Mouse (Mus musculus) hindbrain, embryonic 15.5 days (tissue): Measurements from ENCODE around the gene Gm28042. TPM values are rescaled to one million over a fixed set of nuclear protein-coding genes. Genes with fewer than 3 reads are reported as not detected.

Source experiments
- ATAC-seq: fragments of 200-750 bp; cut with Nextera tagmentation; 2 replicates; pipeline ENCODE4 v1.8.0; 2017; ENCODE audit warnings: low read depth, moderate number of reproducible peaks, moderate TSS enrichment; ENCODE audit not compliant: low FRiP score
- H3K27ac ChIP-seq: fragments of 300-500 bp; sonication (generic); replicated peaks from 2 replicates; pipeline ENCODE4 v1.5.1; 2015; ENCODE audit warnings: mild to moderate bottlenecking, inconsistent platforms
- H3K27me3 ChIP-seq: fragments of 300-500 bp; sonication (generic); 2 replicates; pipeline ENCODE4 v1.6.1; 2015; ENCODE audit warnings: control low read depth, inconsistent platforms
- H3K36me3 ChIP-seq: fragments of 300-500 bp; sonication (generic); 2 replicates; pipeline ENCODE4 v1.6.1; 2015; ENCODE audit warnings: control low read depth, inconsistent platforms
- H3K4me1 ChIP-seq: fragments of 300-500 bp; sonication (generic); replicated peaks from 2 replicates; pipeline ENCODE4 v1.6.1; 2015; ENCODE audit warnings: control low read depth, inconsistent platforms
- H3K4me2 ChIP-seq: fragments of 300-500 bp; sonication (generic); 2 replicates; pipeline ENCODE4 v1.6.1; 2015; ENCODE audit warnings: moderate library complexity, mild to moderate bottlenecking, inconsistent platforms
- H3K4me3 ChIP-seq: fragments of 300-500 bp; sonication (generic); 2 replicates; pipeline ENCODE4 v1.5.1; 2015; ENCODE audit warnings: mild to moderate bottlenecking, inconsistent platforms
- H3K9ac ChIP-seq: fragments of 300-500 bp; sonication (generic); 2 replicates; pipeline ENCODE4 v1.6.1; 2015; ENCODE audit warnings: inconsistent platforms
- H3K9me3 ChIP-seq: fragments of 300-500 bp; sonication (generic); 2 replicates; pipeline ENCODE4 v1.6.1; 2016; ENCODE audit warnings: control low read depth, inconsistent platforms
- WGBS: fragments of 180-500 bp; shearing (Covaris S2); methylation state at CpG from one replicate; pipeline ENCODE4 v1.1.7; 2015; 5-methylcytosine and 5-hydroxymethylcytosine counted together
- polyA plus RNA-seq: library from polyadenylated mRNA; unstranded; fragments of >200 nt; fragmentation: Nextera tagmentation; extraction: Ambion mirVana; gene quantifications from 2 replicates; pipeline ENCODE4 v1.2.1, GENCODE M21; 2015

Gene Gm28042
- polyA plus RNA-seq, 1 experiment from 2014 or later = 4.8 TPM

DNA sequence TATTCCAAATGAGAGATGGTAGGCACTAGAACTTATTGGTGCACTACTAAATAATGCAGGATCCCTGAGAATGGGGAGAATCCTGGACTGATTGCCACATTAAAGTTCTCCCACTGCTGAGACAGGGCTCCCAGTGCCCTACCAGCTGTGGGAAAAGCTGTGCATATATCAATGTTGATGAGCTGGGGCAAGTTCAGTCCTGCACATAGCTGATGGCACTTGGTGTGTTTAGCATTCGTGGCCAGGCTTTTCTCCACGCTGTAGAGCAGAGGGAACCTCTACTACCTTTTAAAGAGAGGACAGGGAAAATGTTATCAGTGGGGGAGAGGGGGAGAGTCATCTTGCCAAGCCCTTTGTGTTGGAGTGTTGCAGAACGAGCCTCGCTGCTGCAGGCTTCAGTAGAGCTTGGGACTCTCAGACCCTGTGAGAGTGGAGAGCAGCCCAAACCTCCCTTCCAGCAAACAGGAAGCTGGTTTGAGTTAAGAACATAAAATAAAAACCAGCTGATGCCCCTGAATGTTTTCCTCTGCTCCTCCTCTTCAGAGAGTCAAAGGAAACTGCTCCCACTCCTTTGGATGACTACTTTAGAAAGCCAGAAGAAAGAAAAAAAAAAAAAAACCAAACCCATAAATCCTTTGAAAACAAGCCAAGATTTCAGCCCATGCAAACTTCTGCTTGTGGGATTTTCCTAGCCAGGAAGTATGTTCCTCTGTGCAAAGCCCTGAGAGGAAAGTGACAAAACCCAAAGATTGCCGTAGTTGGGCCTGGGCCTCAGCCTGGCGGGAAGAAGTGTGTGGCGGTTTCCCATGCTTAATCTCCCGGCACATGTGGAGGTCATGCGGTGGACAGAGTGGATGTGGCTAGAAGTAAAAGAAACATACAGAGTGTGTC, 31.7 kb upstream of the Gm28042 start:
- ATAC-seq = no peak
- no peaks in the 10 kb centered on the region for H3K27me3 ChIP-seq
- H3K27ac ChIP-seq = peak overlapping the region; percentile 68
- peaks cover 6% of the 10 kb centered on the region; the same call in 1 of the 2 replicates for H3K4me1 ChIP-seq
- H3K4me3 ChIP-seq = no peak overlapping the region
- H3K9ac ChIP-seq = no peak overlapping the region
- WGBS = 72% methylated on average over 9 of the region's 9 CpGs
- peaks cover 11% of the 10 kb centered on the region; the same call in 1 of the 2 replicates for H3K36me3 ChIP-seq
- no peaks in the 10 kb centered on the region for H3K9me3 ChIP-seq
- H3K4me2 ChIP-seq = no peak overlapping the region

DNA sequence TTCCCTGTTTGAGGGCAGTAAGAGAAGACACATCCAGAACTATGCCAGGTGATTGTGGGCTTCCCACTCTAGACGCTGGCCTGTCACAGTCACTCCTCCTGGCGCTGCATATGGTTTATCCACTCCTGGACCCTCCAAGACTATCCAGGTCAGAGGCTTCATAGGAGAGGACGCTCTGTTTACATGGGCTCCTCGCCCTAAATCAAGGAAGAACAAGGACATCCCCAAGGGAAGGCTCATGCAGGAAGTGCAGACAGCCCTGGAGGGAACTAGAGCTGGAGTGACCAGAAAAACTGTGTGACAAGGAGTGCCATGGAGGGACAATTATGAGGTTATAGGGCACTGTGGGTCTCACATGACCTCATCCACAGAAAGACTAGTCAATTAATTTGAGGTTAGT, 29.9 kb upstream of the Gm28042 start:
- Histone ChIP-seq H3K4me3 (no peak overlapping the region), H3K9ac (no peak overlapping the region), H3K4me1 (peaks cover 6% of the 10 kb centered on the region; the same call in 1 of the 2 replicates), H3K36me3 (peaks cover 14% of the 10 kb centered on the region; the same call in 1 of the 2 replicates), H3K9me3 (no peaks in the 10 kb centered on the region), H3K27ac (no peak overlapping the region), H3K27me3 (no peaks in the 10 kb centered on the region), H3K4me2 (no peak overlapping the region)
- no peak for ATAC-seq
- 84% methylated on average over 4 of the region's 4 CpGs for WGBS

DNA sequence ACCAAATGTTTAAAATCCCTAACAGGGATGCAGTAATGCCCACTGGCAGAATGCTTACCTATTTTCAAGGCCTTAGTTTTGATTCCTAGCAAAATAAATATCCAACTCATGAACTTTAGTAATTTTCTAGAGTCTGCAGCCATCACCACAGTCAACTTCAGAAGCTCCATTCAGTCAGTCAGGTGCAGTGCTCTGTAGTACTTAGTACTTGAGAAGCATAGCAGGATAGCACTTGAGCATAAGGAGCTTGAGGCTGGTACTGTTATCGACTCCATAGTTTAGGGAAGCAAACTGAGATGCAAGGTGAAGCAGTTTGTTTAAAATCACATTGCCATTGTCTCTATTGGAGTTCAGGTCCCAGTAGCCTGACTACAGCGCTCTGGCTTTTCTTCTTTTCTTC, 27.6 kb upstream of the Gm28042 start:
- no peaks in the 10 kb centered on the region for H3K27me3 ChIP-seq
- WGBS = 96% methylated on average over 2 of the region's 2 CpGs
- no peak overlapping the region for H3K4me2 ChIP-seq
- no peak overlapping the region for H3K27ac ChIP-seq
- peaks cover 6% of the 10 kb centered on the region; the same call in 1 of the 2 replicates for H3K4me1 ChIP-seq
- H3K36me3 ChIP-seq = peaks cover 14% of the 10 kb centered on the region; the same call in 1 of the 2 replicates
- H3K9me3 ChIP-seq = no peaks in the 10 kb centered on the region
- H3K4me3 ChIP-seq = no peak overlapping the region
- no peak overlapping the region for H3K9ac ChIP-seq
- ATAC-seq = no peak

DNA sequence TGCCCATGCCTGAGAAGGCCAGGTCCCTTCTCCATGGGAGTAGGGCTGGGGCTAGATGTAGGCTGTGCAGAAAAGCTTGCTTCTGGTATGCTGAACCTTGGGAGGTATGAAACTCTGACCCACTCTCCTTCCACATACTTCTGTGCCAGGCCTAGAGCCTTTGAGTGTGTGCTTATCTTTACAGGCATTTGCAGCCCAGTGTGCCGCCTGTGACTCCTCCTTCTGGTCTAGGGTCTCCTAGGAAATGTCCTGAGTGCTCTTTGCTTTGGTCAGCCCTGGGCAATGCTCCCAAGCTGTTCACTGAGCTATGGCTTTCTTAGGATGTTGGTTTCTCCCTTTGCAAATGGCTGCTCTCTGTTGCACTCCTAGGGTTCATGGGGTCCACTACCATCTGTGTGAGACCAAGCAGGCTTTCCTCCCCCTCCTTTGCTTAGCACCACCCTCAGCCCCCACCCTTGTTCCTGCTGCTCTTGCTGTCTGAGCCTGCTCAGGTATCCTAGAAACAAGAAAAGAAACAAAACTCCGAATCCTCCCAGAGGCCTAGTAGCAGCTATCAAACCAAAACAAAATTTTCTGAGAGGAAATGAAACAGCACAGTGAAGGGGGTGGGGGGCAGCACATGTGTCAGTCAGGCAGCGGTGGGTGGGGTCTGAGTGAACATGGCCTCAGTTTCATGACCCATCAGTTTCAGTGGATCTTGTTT, 26.3 kb upstream of the Gm28042 start:
- Histone ChIP-seq H3K36me3 (peaks cover 14% of the 10 kb centered on the region; the same call in 1 of the 2 replicates), H3K9me3 (no peaks in the 10 kb centered on the region), H3K27ac (peak overlapping the region; percentile 38; the same call in 1 of the 2 replicates), H3K4me1 (no peaks in the 10 kb centered on the region), H3K9ac (no peak overlapping the region), H3K4me3 (no peak overlapping the region), H3K27me3 (no peaks in the 10 kb centered on the region), H3K4me2 (no peak overlapping the region)
- 89% methylated on average over 3 of the region's 3 CpGs for WGBS
- ATAC-seq = no peak

DNA sequence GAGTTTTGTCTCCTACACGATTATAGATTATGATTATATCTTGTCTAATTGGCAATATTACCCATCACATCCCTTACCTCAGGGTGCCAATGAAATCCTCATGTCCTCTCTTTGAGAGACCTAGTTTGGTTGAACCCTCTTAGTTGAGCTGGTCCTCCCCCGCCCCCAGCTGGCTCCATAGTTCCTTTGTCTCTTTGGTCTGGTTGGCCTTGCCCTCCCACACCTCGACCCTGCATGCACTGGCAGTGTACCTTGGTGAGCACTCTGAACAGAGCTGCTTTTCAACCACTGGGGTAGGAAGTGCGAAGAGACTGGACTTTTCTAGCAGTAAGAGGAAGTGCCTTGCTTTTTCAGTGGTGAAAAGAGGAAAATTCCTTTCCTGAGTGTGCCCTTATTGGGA, 25.3 kb upstream of the Gm28042 start:
- WGBS = 71% methylated on average over 4 of the region's 4 CpGs
- ATAC-seq = no peak

DNA sequence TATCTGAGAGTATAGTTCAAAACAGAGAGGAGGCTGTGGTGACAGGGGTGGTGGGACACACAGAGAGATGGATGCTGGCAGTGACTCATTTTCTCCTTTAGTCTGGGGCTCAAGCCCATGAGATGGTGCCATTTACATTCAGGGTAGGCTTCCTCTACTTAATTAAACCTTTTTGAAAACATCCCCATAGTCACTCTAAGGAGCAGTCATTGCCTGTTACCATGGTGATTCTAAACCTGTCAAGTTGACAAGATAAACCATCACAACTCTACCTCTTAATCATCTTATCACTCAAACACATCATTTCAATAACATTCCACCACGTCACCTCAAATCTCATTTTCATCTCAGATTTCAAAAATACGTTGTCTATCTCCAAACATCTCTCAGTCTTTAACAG, 23.3 kb upstream of the Gm28042 start:
- Histone ChIP-seq H3K4me3 (no peak overlapping the region), H3K9me3 (no peaks in the 10 kb centered on the region), H3K9ac (no peak overlapping the region), H3K4me2 (no peak overlapping the region), H3K27ac (no peak overlapping the region), H3K4me1 (no peaks in the 10 kb centered on the region), H3K36me3 (peaks cover 9% of the 10 kb centered on the region; the same call in 1 of the 2 replicates), H3K27me3 (no peaks in the 10 kb centered on the region)
- WGBS = 77% methylated on average over 2 of the region's 2 CpGs
- ATAC-seq = no peak

More for the DNA sequence above, 25.3 kb upstream of the Gm28042 start:
- no peaks in the 10 kb centered on the region for H3K27me3 ChIP-seq
- H3K4me3 ChIP-seq = no peak overlapping the region
- no peak overlapping the region for H3K4me2 ChIP-seq
- no peaks in the 10 kb centered on the region for H3K9me3 ChIP-seq
- no peak overlapping the region for H3K9ac ChIP-seq
- no peak overlapping the region for H3K27ac ChIP-seq
- H3K36me3 ChIP-seq = peaks cover 14% of the 10 kb centered on the region; the same call in 1 of the 2 replicates
- H3K4me1 ChIP-seq = no peaks in the 10 kb centered on the region

DNA sequence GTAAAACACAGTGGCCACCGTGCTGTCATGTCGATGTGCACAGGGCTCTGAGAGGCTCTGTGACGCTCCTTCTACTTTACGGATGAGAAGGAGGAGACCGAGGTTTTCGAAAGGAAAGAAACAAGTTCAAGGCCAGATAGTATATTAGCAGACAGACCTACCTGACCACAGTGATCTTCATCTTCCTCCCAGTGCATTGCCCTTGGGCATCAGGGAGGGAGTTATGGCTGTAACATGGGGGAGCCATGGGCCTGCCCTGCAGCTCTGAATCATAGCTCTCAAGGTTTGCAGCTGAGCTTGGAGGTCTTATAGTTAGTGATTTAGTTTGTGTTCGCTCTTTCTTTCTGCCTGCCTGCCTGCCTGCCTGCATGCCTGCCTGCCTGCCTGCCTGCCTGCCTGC, 20.6 kb upstream of the Gm28042 start:
- no peak overlapping the region for H3K4me3 ChIP-seq
- H3K27me3 ChIP-seq = no peaks in the 10 kb centered on the region
- 96% methylated on average over 7 of the region's 7 CpGs for WGBS
- no peak overlapping the region for H3K4me2 ChIP-seq
- no peak overlapping the region for H3K27ac ChIP-seq
- no peaks in the 10 kb centered on the region for H3K36me3 ChIP-seq
- ATAC-seq = no peak
- no peaks in the 10 kb centered on the region for H3K9me3 ChIP-seq
- no peak overlapping the region for H3K9ac ChIP-seq
- no peaks in the 10 kb centered on the region for H3K4me1 ChIP-seq

DNA sequence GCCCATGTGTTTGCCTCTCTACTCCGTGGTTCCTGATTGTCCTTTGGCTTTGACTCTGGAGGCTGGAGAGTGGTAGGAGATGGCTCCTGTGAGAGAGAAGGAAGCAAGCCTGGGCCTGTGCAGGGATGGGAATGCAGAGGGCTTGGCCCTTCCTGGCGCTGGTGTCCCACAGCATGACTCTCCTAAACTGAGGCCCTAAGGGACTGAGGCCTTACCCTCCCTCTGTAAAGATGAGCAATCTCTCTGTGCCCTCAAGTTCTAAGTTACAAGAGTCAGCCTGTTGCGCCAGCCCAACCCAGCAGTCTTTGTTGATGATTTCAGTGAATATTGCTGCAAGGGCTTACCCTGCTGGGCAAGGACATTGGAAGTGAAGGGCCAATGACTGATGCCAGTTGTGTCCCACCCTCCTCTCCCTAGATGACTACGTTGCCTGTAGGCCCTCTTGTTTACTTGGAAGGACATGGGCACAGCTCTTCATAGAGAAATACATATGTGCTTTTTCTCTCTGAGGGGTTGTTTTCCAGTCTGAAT, 19.5 kb upstream of the Gm28042 start:
- Histone ChIP-seq H3K27ac (no peak overlapping the region), H3K27me3 (no peaks in the 10 kb centered on the region), H3K9ac (no peak overlapping the region), H3K4me2 (no peak overlapping the region), H3K4me1 (no peaks in the 10 kb centered on the region), H3K36me3 (peaks cover 4% of the 10 kb centered on the region; the same call in 1 of the 2 replicates), H3K4me3 (no peak overlapping the region), H3K9me3 (no peaks in the 10 kb centered on the region)
- ATAC-seq = no peak
- 80% methylated on average over 4 of the region's 4 CpGs for WGBS

DNA sequence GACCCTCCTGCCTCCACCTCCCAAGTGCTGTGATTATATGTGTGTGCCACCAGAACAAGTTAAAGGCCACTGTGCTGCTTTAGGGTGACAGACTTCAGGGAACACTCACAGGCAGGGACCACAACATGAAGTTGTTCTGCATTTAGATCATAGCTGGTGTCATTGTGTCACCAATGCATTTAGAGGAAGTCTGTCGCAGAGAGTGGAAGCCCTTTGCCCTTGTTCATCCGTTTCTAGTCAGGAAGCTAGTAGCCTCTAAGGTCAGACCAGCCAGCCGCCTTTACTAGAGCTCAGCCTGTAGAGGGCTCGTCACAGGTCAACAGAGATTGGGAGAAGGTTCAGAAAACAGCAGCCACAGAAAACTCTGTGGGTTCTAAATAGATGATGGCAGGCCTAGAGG, 18.6 kb upstream of the Gm28042 start:
- 70% methylated on average over 4 of the region's 4 CpGs for WGBS
- H3K27ac ChIP-seq = no peak overlapping the region
- no peaks in the 10 kb centered on the region for H3K27me3 ChIP-seq
- ATAC-seq = no peak
- peaks cover 6% of the 10 kb centered on the region; the same call in 1 of the 2 replicates for H3K36me3 ChIP-seq
- no peak overlapping the region for H3K4me3 ChIP-seq
- no peak overlapping the region for H3K4me2 ChIP-seq
- no peak overlapping the region for H3K9ac ChIP-seq
- no peaks in the 10 kb centered on the region for H3K9me3 ChIP-seq
- H3K4me1 ChIP-seq = no peaks in the 10 kb centered on the region

DNA sequence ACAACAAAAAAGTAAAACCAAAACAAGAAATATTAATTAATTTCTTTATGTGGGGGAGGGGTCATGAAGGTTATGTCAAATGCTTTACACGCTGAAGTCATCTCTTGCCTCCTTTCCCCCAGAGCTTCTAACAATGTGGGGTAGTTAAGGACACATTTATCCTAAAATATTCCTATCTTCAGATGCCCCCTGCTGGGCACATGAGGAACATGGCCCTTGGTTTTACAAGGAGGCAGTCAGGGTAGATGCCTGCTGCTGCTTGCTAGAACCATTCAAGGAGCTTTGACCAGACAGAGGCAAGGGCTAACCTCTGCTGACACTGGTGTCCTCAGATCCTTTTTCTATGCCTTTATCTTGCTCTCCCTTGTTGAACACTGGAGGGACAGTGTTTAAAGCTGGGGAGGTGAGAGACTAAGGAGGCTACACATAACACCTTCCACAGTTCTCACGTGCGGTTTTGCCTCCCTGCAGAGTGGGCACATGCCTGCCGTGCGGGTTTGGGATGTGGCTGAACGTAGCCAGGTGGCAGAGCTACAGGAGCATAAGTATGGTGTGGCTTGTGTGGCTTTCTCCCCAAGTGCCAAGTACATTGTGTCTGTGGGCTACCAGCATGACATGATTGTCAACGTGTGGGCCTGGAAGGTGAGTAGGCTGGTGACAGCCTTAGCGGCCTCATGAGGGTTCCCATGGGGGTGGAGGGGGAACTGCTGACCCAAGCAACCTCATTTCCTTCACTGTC, 15.7 kb upstream of the Gm28042 start:
- H3K27ac ChIP-seq = no peak overlapping the region
- no peaks in the 10 kb centered on the region for H3K27me3 ChIP-seq
- no peak for ATAC-seq
- no peaks in the 10 kb centered on the region for H3K9me3 ChIP-seq
- H3K4me2 ChIP-seq = no peak overlapping the region
- H3K36me3 ChIP-seq = peaks cover 19% of the 10 kb centered on the region
- H3K9ac ChIP-seq = no peak overlapping the region
- no peak overlapping the region for H3K4me3 ChIP-seq
- H3K4me1 ChIP-seq = no peaks in the 10 kb centered on the region
- 76% methylated on average over 8 of the region's 8 CpGs for WGBS

DNA sequence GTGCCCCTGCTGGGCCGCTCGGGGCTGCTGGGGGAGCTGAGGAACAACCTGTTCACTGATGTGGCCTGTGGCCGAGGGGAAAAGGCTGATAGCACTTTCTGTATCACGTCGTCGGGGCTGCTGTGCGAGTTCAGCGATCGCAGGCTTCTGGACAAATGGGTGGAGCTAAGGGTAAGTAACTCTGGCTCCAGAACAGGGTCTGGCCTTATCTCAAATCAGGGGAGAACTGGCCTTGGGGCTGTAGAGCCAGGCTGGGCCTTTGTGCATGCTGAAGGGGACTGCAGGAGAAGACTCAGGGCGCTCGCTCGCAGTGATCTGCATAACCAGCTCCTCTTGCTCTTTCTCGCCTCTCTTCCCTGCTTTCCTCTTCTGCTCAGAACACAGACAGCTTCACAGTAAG, 14.4 kb upstream of the Gm28042 start:
- Histone ChIP-seq H3K27ac (no peak overlapping the region), H3K4me3 (no peak overlapping the region), H3K4me2 (no peak overlapping the region), H3K36me3 (peaks cover 32% of the 10 kb centered on the region), H3K27me3 (no peaks in the 10 kb centered on the region), H3K9ac (no peak overlapping the region), H3K4me1 (no peaks in the 10 kb centered on the region), H3K9me3 (no peaks in the 10 kb centered on the region)
- 89% methylated on average over 13 of the region's 13 CpGs for WGBS
- no peak for ATAC-seq
